Mouse (Mus musculus) adrenal gland (tissue): ENCODE data around the gene Stk38.
"Not testable (repeated sequence)": the region's sequence is repeated elsewhere in the genome, so short reads cannot be mapped to it uniquely, and the experiment has no call there.

Experiments used
- intact Hi-C: fragments of 180-260 bp; cut with DNase I; formaldehyde crosslinking; loops from one replicate; pipeline ENCODE4 v1.15.1; 2025

Stk38 gene

GRCm38 (mm10) chr17:29014235-29014634 is 6.4 kb upstream of the Stk38 start:
- intact Hi-C loops = no loop called here

- intact Hi-C loops = no loop called here
Measured at GRCm38 (mm10) chr17:29009181-29009580, 1.4 kb upstream of the Stk38 start.

GRCm38 (mm10) chr17:29008326-29008650 is 493 bp upstream of the Stk38 start:
- intact Hi-C loops = no loop called here

- intact Hi-C loops = no loop called here
Measured at GRCm38 (mm10) chr17:29007243-29007640, 553 bp downstream of the Stk38 start.

GRCm38 (mm10) chr17:29006812-29007211 is 983 bp downstream of the Stk38 start:
- intact Hi-C loops = no loop called here

GRCm38 (mm10) chr17:29005002-29005401 is 2.8 kb downstream of the Stk38 start:
- intact Hi-C loops = no loop called here

- intact Hi-C loops = no loop called here
Measured at GRCm38 (mm10) chr17:29003740-29004139, 4.1 kb downstream of the Stk38 start.

GRCm38 (mm10) chr17:29000465-29000864 is 7.3 kb downstream of the Stk38 start:
- intact Hi-C loops = no loop called here

- intact Hi-C loops = no loop called here
Measured at GRCm38 (mm10) chr17:28994615-28995014, 13.2 kb downstream of the Stk38 start.

- intact Hi-C loops = not testable (repeated sequence)
Measured at GRCm38 (mm10) chr17:28993004-28993403, 14.8 kb downstream of the Stk38 start.

- intact Hi-C loops = no loop called here
Measured at GRCm38 (mm10) chr17:28992105-28992504, 15.7 kb downstream of the Stk38 start.

- intact Hi-C loops = no loop called here
Measured at GRCm38 (mm10) chr17:28991286-28991685, 16.5 kb downstream of the Stk38 start.

GRCm38 (mm10) chr17:28990060-28990459 is 17.7 kb downstream of the Stk38 start:
- intact Hi-C loops = no loop called here

- intact Hi-C loops = loop anchor here (5.0 kb wide), 1 partner anchor 108 kb away; no protein-coding TSS in a partner anchor
Measured at GRCm38 (mm10) chr17:28988996-28989395, 18.8 kb downstream of the Stk38 start.

- intact Hi-C loops = loop anchor here (5.0 kb wide), 1 partner anchor 109 kb away; no protein-coding TSS in a partner anchor
Measured at GRCm38 (mm10) chr17:28988291-28988690, 19.5 kb downstream of the Stk38 start.

GRCm38 (mm10) chr17:28987713-28988112 is 20.1 kb downstream of the Stk38 start:
- intact Hi-C loops = loop anchor here (5.0 kb wide), 1 partner anchor 110 kb away; no protein-coding TSS in a partner anchor

GRCm38 (mm10) chr17:28986833-28987232 is 21.0 kb downstream of the Stk38 start:
- intact Hi-C loops = loop anchor here (5.0 kb wide), 1 partner anchor 110 kb away; no protein-coding TSS in a partner anchor

- intact Hi-C loops = loop anchor here (5.0 kb wide), 1 partner anchor 112 kb away; no protein-coding TSS in a partner anchor
Measured at GRCm38 (mm10) chr17:28984724-28985420, 22.9 kb downstream of the Stk38 start.

- intact Hi-C loops = no loop called here
Measured at GRCm38 (mm10) chr17:28982591-28982990, 25.2 kb downstream of the Stk38 start.

GRCm38 (mm10) chr17:28981081-28981480 is 26.7 kb downstream of the Stk38 start:
- intact Hi-C loops = no loop called here

GRCm38 (mm10) chr17:28979091-28979490 is 28.7 kb downstream of the Stk38 start:
- intact Hi-C loops = no loop called here

- intact Hi-C loops = no loop called here
Measured at GRCm38 (mm10) chr17:28970122-28970521, 37.7 kb downstream of the Stk38 start.

GRCm38 (mm10) chr17:28967021-28967610 is 40.7 kb downstream of the Stk38 start:
- intact Hi-C loops = no loop called here
